Mouse (Mus musculus) urinary bladder, postnatal 25 days (tissue): Measurements from ENCODE around the gene Tbxas1.
A peak's percentile ranks its signal among the peaks of the same experiment; 100 is the strongest.

Experiments used
- DNase-seq: peaks from one replicate; pipeline ENCODE4 v3.0.0; 2022; ENCODE audit warnings: low spot score

The Tbxas1 gene

GRCm38 (mm10) chr6:38859819-38860218, 15.4 kb upstream of the Tbxas1 start:
- no peak for DNase-seq

- no peak for DNase-seq
These were observed 14.9 kb upstream of the Tbxas1 start for GRCm38 (mm10) chr6:38860301-38860700.

DNA sequence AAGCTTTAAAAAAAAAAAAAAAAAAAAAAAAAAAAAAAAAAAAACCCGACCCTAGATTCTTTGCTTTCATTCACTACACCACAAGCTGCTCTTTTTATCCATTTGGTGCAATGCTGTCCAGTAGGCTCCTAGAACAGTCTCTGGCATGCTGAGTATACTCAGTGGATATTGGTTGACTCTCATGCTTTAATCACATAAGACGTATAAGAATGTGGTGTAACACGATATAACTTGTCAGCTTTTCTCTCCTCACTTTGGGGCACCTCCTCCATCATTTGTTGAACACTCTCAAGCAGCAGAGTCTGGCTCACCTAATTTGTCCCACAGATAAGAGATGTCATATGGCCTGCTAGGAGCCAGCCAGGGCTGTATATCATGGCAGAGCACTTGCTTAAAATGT, 11.6 kb upstream of the Tbxas1 start:
- no peak for DNase-seq

GRCm38 (mm10) chr6:38865805-38866204, 9.4 kb upstream of the Tbxas1 start:
- DNase-seq, result no peak

DNA sequence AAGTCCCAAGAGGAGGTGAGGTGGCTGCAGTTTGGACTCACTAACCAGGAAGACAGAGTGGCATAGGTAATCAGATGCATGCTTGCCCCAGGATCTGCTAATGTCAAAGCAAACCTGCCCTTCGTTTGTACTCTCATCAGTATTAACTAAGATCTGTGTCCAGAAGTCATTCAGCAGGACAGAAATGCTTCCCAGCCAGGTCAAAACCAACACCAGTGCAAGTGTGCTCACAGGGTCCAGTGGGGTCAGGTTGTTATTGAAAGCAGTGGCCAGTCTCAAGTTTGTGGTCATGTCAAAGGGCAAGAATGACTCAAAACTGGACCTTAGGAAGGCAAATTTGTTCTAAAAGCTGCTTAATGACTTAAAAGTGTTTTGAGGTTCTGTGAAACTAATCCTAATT, 8.8 kb upstream of the Tbxas1 start:
- no peak for DNase-seq

- DNase-seq, result no peak
These were observed 8.4 kb upstream of the Tbxas1 start for GRCm38 (mm10) chr6:38866761-38867160.

DNA sequence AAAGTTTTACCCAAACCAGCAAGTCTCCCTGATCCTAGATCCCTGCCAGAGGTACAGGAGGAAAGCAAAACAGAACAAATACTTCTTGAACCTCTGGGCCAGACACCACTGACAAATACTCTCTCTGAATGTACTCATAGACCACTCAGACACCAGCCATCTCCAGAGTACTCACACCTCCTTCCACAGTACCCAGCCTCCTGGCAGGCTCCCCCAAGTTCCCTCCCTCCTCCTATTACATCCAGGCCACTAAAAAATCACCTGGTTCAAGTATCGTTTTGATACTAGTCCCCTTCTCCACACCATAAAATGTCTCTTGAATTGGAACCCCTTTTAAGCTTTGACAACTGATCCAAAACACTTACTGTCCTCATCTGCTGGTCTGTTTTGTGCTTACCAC, 7.9 kb upstream of the Tbxas1 start:
- no peak for DNase-seq

GRCm38 (mm10) chr6:38868974-38869373, 6.2 kb upstream of the Tbxas1 start:
- DNase-seq, result no peak

DNA sequence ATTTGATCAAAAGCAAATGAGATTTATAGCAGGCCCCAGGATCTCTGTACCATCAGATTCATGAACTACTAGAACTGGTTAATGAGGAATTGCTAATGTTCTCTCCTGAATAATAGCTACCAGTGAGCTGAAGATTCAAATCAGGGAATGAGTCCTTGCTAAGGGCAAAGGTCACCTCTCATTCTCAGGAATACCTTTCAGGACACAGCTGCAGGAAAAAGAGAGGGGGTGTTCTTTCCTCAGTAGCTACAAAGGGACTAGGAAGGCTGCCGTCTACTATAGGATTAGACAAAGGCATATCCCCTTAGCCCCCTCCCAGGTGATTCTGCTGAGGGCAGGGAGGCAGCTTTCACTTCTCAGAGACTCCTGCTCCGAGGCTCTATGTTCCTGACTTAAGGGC, 5.1 kb upstream of the Tbxas1 start:
- no peak for DNase-seq

GRCm38 (mm10) chr6:38871051-38871450, 4.2 kb upstream of the Tbxas1 start:
- no peak for DNase-seq

DNA sequence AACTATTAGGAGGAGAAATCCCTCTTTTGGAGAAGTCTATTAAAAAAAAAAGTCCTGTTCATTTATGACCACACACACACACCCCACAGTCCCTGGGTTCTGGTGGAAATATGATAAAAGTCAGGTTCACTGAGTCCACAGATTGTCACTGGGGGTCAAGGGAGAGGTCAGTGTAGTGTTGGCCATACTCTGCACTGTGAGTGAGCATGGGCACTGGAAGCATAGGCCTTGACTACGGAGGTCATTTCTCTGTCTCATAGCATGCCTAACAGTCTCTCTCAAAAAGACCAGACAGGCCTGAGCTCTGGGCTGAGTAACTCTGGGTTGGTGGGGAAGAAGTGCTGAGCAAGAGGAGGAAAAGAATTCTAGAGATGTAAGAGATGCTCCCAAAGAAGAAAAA, 1.9 kb upstream of the Tbxas1 start:
- DNase-seq, result no peak

DNA sequence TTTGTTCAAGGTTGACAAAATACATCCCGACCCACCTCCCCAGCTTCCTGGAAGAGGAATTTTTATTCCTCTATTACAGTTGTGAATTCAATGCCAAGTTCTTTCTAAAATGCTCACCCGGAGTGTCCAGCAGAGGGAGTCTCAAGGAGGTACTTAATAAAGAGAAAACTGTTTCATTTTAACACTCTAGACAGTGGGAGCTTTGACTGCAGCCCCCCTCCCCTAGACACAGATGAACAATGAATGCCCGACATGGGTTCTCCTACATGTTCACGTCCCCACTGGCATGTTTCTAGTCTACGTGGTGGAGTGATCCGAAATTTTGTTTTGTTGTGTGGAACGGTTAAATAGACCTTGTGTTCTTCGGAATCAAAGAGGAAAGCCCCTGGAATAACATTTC, 1.2 kb upstream of the Tbxas1 start:
- DNase-seq, result peak; percentile 49

DNA sequence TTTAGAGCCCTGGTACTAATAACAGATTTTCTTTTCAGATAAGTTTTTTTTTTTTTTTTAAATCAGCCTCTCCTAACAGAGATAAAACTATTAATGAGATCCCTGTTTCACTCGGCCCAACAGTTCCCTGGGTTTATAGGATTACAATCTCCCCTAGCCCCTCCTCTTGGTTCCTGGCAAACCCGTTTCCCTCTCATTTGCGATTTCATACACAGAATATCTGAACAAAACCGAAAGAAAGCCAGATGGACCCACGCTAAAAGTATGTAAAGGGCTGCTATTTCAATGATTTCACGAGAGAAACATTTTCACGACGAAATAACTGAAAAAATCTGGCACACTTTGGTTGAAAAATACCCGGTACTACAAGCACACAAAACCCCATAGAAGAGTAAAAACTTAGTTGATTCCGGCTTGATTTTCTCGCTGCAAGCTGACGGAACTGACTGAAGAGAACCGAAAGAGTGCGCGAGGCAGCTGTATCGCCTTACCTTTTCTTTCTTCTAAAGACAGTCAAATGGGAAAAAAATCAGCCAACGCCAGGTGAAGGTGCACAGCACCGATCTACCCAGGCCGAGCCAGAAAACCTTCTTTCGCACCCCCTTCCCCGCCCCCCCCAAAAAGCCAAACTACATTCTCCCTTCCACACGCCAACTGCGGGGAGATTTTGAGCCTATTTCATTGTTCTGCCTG, 493 bp upstream of the Tbxas1 start:
- DNase-seq, result no peak

DNA sequence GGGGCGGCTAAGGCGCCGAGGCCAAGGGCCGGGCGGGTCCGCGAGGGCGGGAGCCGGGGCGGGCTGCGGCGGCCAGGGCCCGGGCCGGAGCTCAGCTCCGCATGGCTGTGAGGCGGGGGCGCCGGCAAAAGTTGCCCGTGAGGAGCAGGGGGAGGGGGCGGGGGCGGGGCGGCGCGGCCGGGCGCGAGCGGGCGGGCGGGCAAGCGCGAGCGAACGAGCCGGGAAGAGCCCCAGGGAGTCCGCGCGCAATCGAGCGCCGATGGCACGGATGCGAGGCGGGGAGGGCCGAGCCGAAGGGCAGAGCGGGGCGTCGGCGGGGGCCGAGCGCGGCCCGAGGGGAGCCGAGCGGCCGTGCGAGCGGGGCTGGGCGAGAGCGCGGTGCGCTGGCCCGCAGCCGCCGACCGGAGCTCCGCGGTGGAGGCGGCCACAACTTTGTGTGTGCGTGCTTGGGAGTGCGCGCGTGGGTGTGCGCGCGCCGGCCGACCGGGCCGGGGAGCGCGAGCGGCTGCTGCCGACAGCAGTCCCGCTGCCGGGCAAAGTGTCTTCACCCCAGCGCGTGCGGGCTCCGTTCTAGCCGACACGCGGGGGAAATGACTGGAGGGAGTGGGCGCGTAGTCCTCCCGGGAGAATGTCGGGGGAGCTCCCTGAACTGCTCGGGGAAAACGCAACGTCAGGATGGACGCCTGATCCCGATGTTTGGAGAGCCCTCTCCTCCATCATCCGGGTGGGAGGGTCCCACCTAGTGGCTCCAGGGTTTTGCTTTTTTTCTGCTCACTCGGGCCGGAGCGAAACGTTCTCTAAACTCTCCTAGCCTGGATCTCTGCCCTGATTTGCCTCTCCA, 1.1 kb downstream of the Tbxas1 start, which contains the start of gene Hipk2:
TSS of gene Hipk2 (minus strand) at position 95 of the 841 bp plus-strand sequence.
- DNase-seq, result peak; percentile 78

DNA sequence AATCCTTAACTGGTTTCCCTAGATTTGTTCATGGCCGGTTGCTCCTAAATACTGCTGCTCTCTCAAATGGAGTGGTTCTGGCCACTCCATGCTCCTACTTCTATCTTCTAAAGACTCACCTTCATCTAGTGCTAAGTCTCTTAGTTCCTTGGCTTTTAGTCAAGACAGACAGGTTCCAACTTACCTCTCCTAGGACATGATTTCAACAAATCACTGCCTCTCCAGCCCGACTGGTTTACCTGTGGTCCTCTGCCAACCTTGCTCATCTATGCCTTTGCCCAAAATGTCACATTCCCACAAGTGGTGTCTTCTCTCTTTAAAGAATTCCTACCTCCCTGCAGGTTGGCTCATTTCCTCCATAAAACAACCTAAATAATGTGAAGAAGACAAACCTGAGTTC, 2.5 kb downstream of the Tbxas1 start:
- DNase-seq, result no peak

DNA sequence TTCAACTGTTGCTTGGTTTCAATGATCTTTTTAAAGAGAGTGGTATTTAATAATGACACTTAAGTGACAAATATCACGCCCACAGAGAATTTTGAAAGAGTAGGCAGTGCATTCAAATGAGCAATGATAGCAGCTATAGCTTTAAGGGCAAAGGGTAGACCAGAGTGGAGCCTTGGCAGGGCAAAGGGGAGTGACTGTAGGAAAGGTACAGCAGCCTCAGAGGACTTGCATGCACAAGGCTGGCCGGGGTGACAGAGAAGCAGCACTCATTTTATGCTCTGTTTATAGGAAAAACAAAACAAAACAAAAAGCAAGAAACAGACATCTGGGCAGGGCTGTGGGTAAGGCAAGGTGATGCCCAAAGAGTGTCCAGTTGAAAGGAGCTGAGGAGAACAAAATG, 6.3 kb downstream of the Tbxas1 start:
- no peak for DNase-seq

DNA sequence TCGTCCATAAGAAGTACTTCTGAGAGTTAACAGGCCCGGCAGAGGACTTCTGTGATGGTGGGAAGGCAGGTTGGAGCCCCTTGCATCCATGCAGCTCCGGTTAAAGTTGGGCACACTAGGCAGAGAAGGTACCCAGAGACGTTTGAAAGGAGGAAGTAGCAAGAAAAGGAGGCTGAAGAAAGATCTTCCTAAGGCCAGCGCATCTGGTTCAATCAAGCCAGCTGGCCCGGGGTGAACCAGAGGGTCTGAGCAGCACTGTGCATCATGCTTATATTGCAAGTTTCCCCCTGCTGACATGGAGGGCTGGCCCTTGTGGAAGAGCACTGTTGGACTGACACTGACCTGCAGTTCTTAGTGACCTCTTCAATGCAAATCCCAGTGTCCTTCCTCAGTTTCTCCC, 6.8 kb downstream of the Tbxas1 start:
- DNase-seq, result no peak

- DNase-seq, result no peak
These were observed 7.5 kb downstream of the Tbxas1 start for GRCm38 (mm10) chr6:38882728-38883171.

DNA sequence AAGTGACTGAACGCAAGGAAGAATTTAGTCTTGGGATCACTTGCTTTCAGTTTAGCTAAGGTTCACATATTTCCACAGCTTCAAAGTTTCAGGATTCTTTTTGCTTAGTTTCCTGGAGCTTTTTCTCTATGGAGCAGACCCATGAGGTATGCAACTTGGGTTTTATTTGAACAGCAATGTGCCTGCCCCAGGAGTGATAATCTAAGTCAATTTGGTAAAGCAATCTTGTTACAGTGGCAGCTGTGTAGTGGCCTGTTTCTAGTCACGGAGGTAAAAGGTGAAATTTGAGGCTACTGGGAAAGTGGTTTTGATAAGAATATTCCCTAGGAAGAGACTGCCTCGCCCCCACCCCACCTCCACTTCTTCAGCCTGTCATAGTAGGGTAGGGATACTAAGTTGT, 9.3 kb downstream of the Tbxas1 start:
- no peak for DNase-seq

- no peak for DNase-seq
These were observed 9.9 kb downstream of the Tbxas1 start for GRCm38 (mm10) chr6:38885132-38885531.

- no peak for DNase-seq
These were observed 12.2 kb downstream of the Tbxas1 start for GRCm38 (mm10) chr6:38887436-38887835.

DNA sequence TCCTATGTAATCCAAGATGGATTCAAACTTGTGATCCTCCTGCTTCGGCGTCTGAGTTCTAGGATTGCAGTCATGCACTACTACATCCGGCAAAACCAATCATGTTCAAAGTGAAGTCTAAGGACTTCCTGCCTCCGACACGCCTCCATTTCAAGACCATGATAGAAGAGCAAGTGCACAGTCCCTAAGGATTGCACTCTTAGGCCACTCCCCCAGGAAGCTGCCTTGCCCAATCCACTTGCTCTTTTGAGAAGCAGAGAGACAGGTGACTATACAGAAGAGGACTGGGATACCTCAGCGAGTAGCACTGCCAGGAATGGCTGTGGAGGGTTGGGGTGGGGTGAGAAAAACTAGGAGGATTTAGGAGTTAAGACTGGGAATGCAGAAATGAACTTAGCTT, 14.0 kb downstream of the Tbxas1 start:
- DNase-seq, result no peak

DNA sequence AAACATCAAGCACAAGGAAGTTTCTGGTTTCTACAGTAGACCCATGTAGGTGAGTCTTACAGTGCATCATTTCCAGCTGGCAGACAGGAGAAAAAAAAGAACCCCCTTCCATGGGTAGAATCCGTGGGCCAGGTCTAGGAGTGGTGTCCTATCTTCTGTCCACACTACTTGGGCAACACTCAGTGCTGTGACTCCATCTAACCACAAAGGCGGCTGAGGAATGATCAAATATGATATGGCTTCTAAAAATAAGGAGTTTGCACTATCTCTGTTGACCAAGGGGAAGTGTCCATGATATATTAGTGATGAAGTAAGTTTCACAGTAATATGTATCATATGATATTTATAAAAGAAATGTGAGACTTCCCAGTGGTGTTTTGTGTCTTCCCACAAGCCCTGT, 16.8 kb downstream of the Tbxas1 start:
- no peak for DNase-seq

DNA sequence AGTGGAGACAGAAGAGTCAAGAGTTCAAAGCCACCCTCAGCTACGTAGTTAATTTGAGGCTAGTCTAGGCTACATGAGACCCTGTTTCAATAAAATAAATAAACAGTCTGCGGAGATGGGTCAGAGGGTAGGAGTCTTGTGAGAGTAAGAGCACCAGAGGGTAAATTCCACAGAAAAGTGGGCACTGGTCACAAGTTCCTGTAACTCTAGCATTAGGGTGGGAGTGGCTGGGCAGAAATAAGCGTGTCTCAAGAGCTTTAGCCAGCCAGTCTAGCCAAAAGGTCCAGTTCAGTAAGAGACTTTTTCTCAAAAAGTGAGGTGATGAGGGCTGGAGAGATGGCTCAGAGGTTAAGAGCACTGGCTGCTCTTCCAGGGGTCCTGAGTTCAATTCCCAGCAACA, 18.4 kb downstream of the Tbxas1 start:
- no peak for DNase-seq
